Mouse (Mus musculus): ENCODE measurements around the gene Pvalb. TPM values are rescaled to one million over a fixed set of nuclear protein-coding genes. Genes with fewer than 3 reads are reported as not detected.
A peak's percentile ranks its signal among the peaks of the same experiment; 100 is the strongest.

The Pvalb gene
- polyA plus RNA-seq, 1 experiment from 2014 or later, result not detected

GRCm38 (mm10) chr15:78181701-78182405 lies 24.3 kb downstream of the Pvalb start:
- H3K27me3 ChIP-seq (ENCODE audit: control insufficient read depth, insufficient read depth, low read length), result no peaks in the 10 kb centered on the region
- no peaks in the 10 kb centered on the region for H3K4me1 ChIP-seq (ENCODE audit: control insufficient read depth, insufficient read depth, low read length)
- ATAC-seq (ENCODE audit: low FRiP score, low TSS enrichment), result no peak
- no peak overlapping the region for H3K4me2 ChIP-seq (replicated peaks; ENCODE audit: low read depth, low read length)
- no peak overlapping the region for H3K4me3 ChIP-seq (ENCODE audit: low read length)
- WGBS, result 42% methylated on average over 8 of the region's 8 CpGs
- H3K9me3 ChIP-seq (ENCODE audit: control insufficient read depth, low read length), result no peaks in the 10 kb centered on the region
- H3K9ac ChIP-seq (ENCODE audit: low read depth, low read length), result no peak overlapping the region
- H3K27ac ChIP-seq (ENCODE audit: low read depth, low read length), result no peak overlapping the region
- no peaks in the 10 kb centered on the region for H3K36me3 ChIP-seq (ENCODE audit: control insufficient read depth, insufficient read depth, low read length)

- H3K9ac ChIP-seq (ENCODE audit: low read depth, low read length), result no peak overlapping the region
- H3K27me3 ChIP-seq (ENCODE audit: control insufficient read depth, insufficient read depth, low read length), result no peaks in the 10 kb centered on the region
- H3K27ac ChIP-seq (ENCODE audit: low read depth, low read length), result no peak overlapping the region
- H3K4me1 ChIP-seq (ENCODE audit: control insufficient read depth, insufficient read depth, low read length), result peaks cover 2% of the 10 kb centered on the region; the same call in 1 of the 2 replicates
- H3K4me2 ChIP-seq (replicated peaks; ENCODE audit: low read depth, low read length), result no peak overlapping the region
- WGBS, result 66% methylated on average over 3 of the region's 3 CpGs
- no peaks in the 10 kb centered on the region for H3K36me3 ChIP-seq (ENCODE audit: control insufficient read depth, insufficient read depth, low read length)
- no peak for ATAC-seq (ENCODE audit: low FRiP score, low TSS enrichment)
- no peak overlapping the region for H3K4me3 ChIP-seq (ENCODE audit: low read length)
- H3K9me3 ChIP-seq (ENCODE audit: control insufficient read depth, low read length), result no peaks in the 10 kb centered on the region
Measured at GRCm38 (mm10) chr15:78179775-78180174, 26.4 kb downstream of the Pvalb start.

- Histone ChIP-seq H3K4me1 (ENCODE audit: control insufficient read depth, insufficient read depth, low read length) (peaks cover 3% of the 10 kb centered on the region; the same call in 1 of the 2 replicates), H3K9me3 (ENCODE audit: control insufficient read depth, low read length) (no peaks in the 10 kb centered on the region), H3K4me3 (ENCODE audit: low read length) (no peak overlapping the region), H3K27ac (ENCODE audit: low read depth, low read length) (no peak overlapping the region), H3K27me3 (ENCODE audit: control insufficient read depth, insufficient read depth, low read length) (no peaks in the 10 kb centered on the region), H3K9ac (ENCODE audit: low read depth, low read length) (no peak overlapping the region), H3K4me2 (replicated peaks; ENCODE audit: low read depth, low read length) (no peak overlapping the region), H3K36me3 (ENCODE audit: control insufficient read depth, insufficient read depth, low read length) (no peaks in the 10 kb centered on the region)
- ATAC-seq (ENCODE audit: low FRiP score, low TSS enrichment), result no peak
- WGBS, result 5% methylated on average over 9 of the region's 9 CpGs
Measured at GRCm38 (mm10) chr15:78178397-78178796, 27.8 kb downstream of the Pvalb start.

- Histone ChIP-seq H3K4me1 (ENCODE audit: control insufficient read depth, insufficient read depth, low read length) (peaks cover 12% of the 10 kb centered on the region; the same call in 1 of the 2 replicates), H3K4me3 (ENCODE audit: low read length) (no peak overlapping the region), H3K9me3 (ENCODE audit: control insufficient read depth, low read length) (no peaks in the 10 kb centered on the region), H3K4me2 (replicated peaks; ENCODE audit: low read depth, low read length) (no peak overlapping the region), H3K9ac (ENCODE audit: low read depth, low read length) (no peak overlapping the region), H3K36me3 (ENCODE audit: control insufficient read depth, insufficient read depth, low read length) (no peaks in the 10 kb centered on the region), H3K27ac (ENCODE audit: low read depth, low read length) (no peak overlapping the region), H3K27me3 (ENCODE audit: control insufficient read depth, insufficient read depth, low read length) (no peaks in the 10 kb centered on the region)
- WGBS, result 63% methylated on average over 10 of the region's 10 CpGs
- no peak for ATAC-seq (ENCODE audit: low FRiP score, low TSS enrichment)
Measured at GRCm38 (mm10) chr15:78177257-78177656, 28.9 kb downstream of the Pvalb start.

- H3K9ac ChIP-seq (ENCODE audit: low read depth, low read length), result peak overlapping the region; percentile 53; the same call in 1 of the 2 replicates
- no peak for ATAC-seq (ENCODE audit: low FRiP score, low TSS enrichment)
- 73% methylated on average over 6 of the region's 6 CpGs for WGBS
- H3K4me1 ChIP-seq (ENCODE audit: control insufficient read depth, insufficient read depth, low read length), result peaks cover 12% of the 10 kb centered on the region; the same call in 1 of the 2 replicates
- peak overlapping the region; percentile 53 for H3K4me2 ChIP-seq (replicated peaks; ENCODE audit: low read depth, low read length)
- peak overlapping the region; percentile 46 for H3K4me3 ChIP-seq (ENCODE audit: low read length)
- no peak overlapping the region for H3K27ac ChIP-seq (ENCODE audit: low read depth, low read length)
- no peaks in the 10 kb centered on the region for H3K36me3 ChIP-seq (ENCODE audit: control insufficient read depth, insufficient read depth, low read length)
- no peaks in the 10 kb centered on the region for H3K9me3 ChIP-seq (ENCODE audit: control insufficient read depth, low read length)
- H3K27me3 ChIP-seq (ENCODE audit: control insufficient read depth, insufficient read depth, low read length), result no peaks in the 10 kb centered on the region
Measured at GRCm38 (mm10) chr15:78174887-78175245, 31.3 kb downstream of the Pvalb start.

- H3K4me1 ChIP-seq (ENCODE audit: control insufficient read depth, insufficient read depth, low read length), result peaks cover 12% of the 10 kb centered on the region; the same call in 1 of the 2 replicates
- no peaks in the 10 kb centered on the region for H3K9me3 ChIP-seq (ENCODE audit: control insufficient read depth, low read length)
- H3K9ac ChIP-seq (ENCODE audit: low read depth, low read length), result peak within 1 kb of the TSS; percentile 77
- no peaks in the 10 kb centered on the region for H3K27me3 ChIP-seq (ENCODE audit: control insufficient read depth, insufficient read depth, low read length)
- 2% methylated on average over 40 of the region's 40 CpGs for WGBS
- H3K4me3 ChIP-seq (ENCODE audit: low read length), result peak within 1 kb of the TSS; percentile 73
- peak within 1 kb of the TSS; percentile 86 for H3K4me2 ChIP-seq (replicated peaks; ENCODE audit: low read depth, low read length)
- no peak within 1 kb of the TSS for H3K27ac ChIP-seq (ENCODE audit: low read depth, low read length)
- peak; percentile 97 for ATAC-seq (ENCODE audit: low FRiP score, low TSS enrichment)
- H3K36me3 ChIP-seq (ENCODE audit: control insufficient read depth, insufficient read depth, low read length), result no peaks in the 10 kb centered on the region
Measured at GRCm38 (mm10) chr15:78173972-78174886, 32.0 kb downstream of the Pvalb start, which contains the start of gene Ift27. Gene Ift27 (minus strand): TSS chr15:78174107.

- H3K27me3 ChIP-seq (ENCODE audit: control insufficient read depth, insufficient read depth, low read length), result no peaks in the 10 kb centered on the region
- peaks cover 12% of the 10 kb centered on the region; the same call in 1 of the 2 replicates for H3K4me1 ChIP-seq (ENCODE audit: control insufficient read depth, insufficient read depth, low read length)
- ATAC-seq (ENCODE audit: low FRiP score, low TSS enrichment), result peak; percentile 1; the same call in 1 of the 2 replicates
- H3K36me3 ChIP-seq (ENCODE audit: control insufficient read depth, insufficient read depth, low read length), result no peaks in the 10 kb centered on the region
- H3K9me3 ChIP-seq (ENCODE audit: control insufficient read depth, low read length), result no peaks in the 10 kb centered on the region
- H3K4me3 ChIP-seq (ENCODE audit: low read length), result peak overlapping the region; percentile 73
- WGBS, result 27% methylated on average over 26 of the region's 26 CpGs
- no peak overlapping the region for H3K27ac ChIP-seq (ENCODE audit: low read depth, low read length)
- H3K4me2 ChIP-seq (replicated peaks; ENCODE audit: low read depth, low read length), result peak overlapping the region; percentile 86
- peak overlapping the region; percentile 77 for H3K9ac ChIP-seq (ENCODE audit: low read depth, low read length)
Measured at GRCm38 (mm10) chr15:78172899-78173817, 33.0 kb downstream of the Pvalb start.

- H3K9ac ChIP-seq (ENCODE audit: low read depth, low read length), result no peak overlapping the region
- no peak overlapping the region for H3K27ac ChIP-seq (ENCODE audit: low read depth, low read length)
- ATAC-seq (ENCODE audit: low FRiP score, low TSS enrichment), result no peak
- no peaks in the 10 kb centered on the region for H3K9me3 ChIP-seq (ENCODE audit: control insufficient read depth, low read length)
- H3K4me2 ChIP-seq (replicated peaks; ENCODE audit: low read depth, low read length), result no peak overlapping the region; the same call in 1 of the 2 replicates
- no peaks in the 10 kb centered on the region; the same call in 1 of the 2 replicates for H3K36me3 ChIP-seq (ENCODE audit: control insufficient read depth, insufficient read depth, low read length)
- H3K4me3 ChIP-seq (ENCODE audit: low read length), result 0 out of 2 replicates have a peak overlapping the region, but pooled peaks have one; percentile 73
- peaks cover 12% of the 10 kb centered on the region; the same call in 1 of the 2 replicates for H3K4me1 ChIP-seq (ENCODE audit: control insufficient read depth, insufficient read depth, low read length)
- 84% methylated on average over 11 of the region's 11 CpGs for WGBS
- no peaks in the 10 kb centered on the region for H3K27me3 ChIP-seq (ENCODE audit: control insufficient read depth, insufficient read depth, low read length)
Measured at GRCm38 (mm10) chr15:78172256-78172898, 33.8 kb downstream of the Pvalb start.

Measured in kidney, embryonic 14.5 days (tissue).